Mouse (Mus musculus): Measurements from ENCODE around the gene Jph2.

DNA sequence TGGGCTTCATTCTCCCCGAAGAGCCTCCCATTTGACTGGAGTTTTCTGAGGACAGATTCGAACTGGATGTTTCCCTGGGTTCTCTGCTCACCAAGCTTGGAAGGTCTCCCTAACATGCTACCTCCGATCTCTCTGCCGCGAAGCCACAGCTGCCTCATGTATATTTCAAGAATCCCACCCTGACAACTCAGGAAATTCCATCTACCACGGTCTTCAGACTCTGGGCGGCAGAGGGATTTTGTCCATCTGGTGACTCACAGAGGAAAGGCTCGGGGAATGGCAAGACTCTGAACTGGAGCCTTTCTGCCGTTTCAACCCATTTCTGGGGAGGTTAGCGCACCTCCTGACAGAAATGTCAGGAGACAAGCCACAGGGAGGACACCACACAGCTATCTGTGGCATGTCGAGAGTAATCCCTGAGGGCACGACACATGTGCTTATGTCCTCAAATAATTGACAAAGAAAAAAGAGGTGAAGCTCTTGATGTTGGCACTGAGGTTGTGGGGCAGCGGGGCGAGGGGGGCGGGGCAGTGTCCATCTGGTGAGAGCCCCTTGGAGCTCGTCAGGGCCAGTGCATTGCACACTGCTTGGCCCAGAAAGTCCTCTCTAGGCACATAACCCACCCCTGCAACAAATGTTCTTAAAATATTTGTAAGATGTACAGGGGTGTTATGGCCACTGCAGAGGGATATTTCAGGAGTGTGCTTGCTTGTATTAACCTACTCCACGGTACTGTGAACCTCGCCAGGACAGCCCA is 32.8 kb downstream of the Jph2 start:
- TF ChIP-seq CTCF (IDR thresholded peaks at IDR 0.05; ENCODE audit: insufficient read depth, low read length) (no peak), POLR2A (IDR thresholded peaks at IDR 0.05; ENCODE audit: borderline replicate concordance, extremely low read depth, low read depth, low read length) (no peak)

Data from lung, adult 2 months (tissue).